Mouse (Mus musculus): ENCODE data around the gene Osbpl10.

Osbpl10 gene

GRCm38 (mm10) chr9:115034788-115035187, 56.4 kb downstream of the Osbpl10 start:
- DNase-seq: no peak

DNA sequence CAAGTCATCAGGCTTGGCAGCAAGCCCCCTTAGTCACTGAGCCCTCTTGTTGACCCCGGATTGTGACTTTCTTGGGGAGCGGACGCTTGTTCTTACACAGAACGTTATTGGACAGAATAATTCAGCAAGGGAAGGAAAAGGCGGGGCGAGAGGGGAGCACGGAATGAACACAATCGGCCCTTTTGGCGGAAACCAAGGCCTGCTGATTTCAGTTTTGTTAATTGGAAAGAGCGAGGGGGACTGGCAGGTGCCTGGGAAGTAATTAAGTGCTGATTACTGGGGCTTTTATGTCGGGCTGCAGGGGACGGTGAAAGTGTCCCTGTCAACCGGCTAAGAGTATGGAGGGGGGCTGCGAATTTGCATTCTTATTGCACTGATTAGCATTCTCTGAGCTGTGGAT, 59.8 kb downstream of the Osbpl10 start:
- DNase-seq: no peak

DNA sequence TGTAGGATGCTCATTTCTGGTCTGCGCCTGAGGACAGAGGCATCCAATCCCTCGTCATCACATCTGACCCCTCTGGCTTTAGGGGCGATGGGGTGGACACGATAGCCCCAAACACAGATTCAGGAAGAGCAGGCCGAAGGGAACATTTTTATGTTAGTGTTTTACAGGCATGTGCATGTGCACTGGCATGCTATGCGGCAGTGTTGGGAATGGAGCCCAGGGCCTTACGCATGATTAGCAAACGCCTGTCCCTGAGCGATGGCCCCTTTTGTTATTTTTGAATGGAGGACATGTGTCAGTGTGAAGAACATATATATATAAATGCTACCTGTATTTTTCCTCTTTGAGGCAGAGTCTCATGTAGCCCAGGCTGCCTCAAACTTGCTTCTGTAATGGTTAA, 60.3 kb downstream of the Osbpl10 start:
- no peak for DNase-seq

- no peak for DNase-seq
Observed at GRCm38 (mm10) chr9:115039245-115039644, 60.9 kb downstream of the Osbpl10 start.

GRCm38 (mm10) chr9:115042571-115042970, 64.2 kb downstream of the Osbpl10 start:
- DNase-seq: no peak

DNA sequence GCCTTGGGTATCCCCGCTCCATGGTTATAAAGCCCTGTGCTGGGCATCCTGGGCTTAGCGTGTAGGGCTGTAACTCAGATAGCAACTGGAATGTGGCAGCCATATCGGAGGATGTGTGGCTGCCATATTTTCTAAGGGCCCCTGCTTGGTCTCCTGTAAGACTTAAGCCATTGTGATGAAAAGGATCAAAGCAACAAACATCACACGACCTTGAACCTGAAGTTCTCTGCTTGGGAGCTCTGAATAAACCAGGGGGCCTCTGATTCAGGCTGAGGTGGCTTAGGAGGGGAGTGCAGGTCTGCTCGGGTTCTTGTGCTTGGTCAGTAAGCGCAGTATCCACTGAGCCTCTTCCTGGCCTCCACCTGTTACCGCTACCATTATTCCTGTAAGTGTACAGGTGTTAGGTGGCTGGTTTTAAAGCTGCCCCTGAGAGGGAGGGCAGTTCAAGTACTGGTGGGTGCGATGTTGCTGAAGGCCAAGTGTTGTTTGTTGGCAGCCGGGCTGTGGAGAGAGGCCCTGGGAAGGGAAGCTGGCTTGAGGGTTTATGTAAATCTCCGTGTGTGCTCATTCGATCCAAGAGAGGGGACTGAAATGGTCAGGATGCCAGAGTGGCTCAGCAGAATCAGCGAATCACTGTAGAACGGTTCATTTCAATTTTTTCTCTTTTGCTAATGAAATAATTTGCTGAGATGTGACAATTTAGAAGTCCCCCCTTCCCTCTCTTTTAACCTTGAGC, 64.8 kb downstream of the Osbpl10 start:
- DNase-seq: no peak

DNA sequence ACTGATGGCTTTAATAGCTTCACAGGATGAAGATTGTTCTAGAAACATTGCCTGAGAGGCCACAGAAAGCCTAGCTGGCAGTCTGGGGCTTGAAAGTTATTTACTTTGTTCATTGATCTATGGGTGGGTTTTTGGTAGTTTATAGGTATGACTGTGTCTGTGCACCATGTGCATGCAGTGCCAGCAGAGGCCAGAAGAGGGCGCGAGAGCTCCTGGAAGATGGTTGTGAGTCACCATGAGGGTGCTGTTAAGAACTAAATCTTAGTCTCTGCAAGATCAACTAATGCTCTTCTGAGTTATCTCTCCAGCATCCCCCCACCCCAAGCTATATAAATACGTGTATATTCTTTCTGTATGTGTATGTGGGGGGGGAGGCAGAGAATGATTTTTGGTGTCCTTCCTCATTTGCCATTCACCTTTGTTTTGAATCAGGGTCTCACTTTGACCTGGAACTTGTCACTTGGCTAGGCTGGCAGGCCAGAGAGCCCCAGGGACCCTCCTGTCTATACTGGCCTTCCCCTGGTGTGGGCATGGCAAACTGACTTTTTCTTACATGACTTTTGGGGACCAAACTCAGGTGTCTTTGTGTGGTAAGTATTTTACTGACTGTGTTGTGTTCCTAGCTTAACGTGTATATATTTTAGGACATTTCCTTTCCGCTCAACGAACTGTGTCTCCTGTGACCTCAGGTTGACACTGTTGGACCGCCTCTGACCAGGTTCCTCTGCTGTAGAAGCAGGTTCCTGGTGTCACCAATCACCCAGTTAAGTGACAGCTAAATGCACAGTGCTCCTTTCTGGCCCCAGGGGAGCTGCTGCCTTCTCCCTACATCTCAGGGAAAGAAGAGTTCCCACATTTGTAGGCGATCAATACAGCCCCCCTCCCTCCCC, 65.8 kb downstream of the Osbpl10 start:
- DNase-seq: peak; percentile 54

- DNase-seq: no peak
Observed at GRCm38 (mm10) chr9:115045087-115045800, 66.9 kb downstream of the Osbpl10 start.

- DNase-seq: no peak
Observed at GRCm38 (mm10) chr9:115046701-115047100, 68.3 kb downstream of the Osbpl10 start.

GRCm38 (mm10) chr9:115048340-115048739, 70.0 kb downstream of the Osbpl10 start:
- DNase-seq: no peak

DNA sequence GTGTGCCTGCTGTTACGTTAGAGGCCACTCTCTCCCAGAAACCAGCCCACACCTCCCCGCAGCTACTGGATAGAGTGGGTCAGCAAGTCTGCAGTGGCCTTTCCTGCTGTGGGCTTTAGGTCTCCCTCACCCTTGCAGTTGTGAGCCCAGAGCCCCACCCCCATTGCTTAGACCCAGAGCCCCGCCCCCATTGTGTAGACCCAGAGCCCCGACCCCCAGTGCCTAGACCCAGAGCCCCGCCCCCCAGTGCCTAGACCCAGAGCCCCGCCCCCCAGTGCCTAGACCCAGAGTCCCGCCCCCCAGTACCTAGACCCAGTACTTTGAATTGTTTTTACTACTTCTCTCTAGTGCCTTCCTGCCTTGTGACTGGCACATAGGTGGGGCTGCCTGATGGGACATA, 70.5 kb downstream of the Osbpl10 start:
- no peak for DNase-seq

DNA sequence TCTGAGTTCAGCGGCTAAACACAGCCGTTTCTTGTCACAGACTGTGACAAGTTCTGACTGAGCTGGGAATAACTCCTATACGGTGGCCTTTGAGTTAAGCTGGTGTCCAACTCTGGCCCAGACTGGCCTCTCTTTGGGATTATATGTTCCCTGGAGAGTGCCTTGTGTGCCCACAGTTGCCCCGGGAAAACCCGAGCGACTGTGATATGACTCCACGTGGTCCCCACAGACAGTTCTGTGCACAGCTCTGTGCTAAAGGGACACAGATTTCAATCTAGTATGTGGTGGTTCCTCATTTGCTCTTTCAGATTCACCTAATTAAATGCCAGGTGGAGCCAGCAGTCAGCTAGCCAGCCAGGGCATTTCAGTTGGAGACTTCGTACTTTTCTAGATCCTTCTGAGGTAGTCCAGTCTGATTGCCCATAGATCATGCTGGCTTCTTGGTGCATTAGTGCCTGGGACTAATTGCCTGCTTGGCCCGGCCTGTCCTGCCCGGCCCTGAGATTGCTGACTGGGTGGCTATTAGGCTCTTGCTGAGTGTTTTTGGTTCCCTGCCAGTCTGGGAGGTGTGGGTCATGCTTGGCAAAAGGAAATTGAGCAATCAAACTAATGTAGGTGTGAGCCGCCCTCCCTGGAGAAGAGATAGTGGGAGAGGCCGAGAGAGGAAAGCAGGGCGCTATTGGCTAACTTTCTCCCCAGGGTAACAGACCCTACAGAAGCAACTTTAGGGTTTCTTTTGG, 71.8 kb downstream of the Osbpl10 start:
- no peak for DNase-seq

DNA sequence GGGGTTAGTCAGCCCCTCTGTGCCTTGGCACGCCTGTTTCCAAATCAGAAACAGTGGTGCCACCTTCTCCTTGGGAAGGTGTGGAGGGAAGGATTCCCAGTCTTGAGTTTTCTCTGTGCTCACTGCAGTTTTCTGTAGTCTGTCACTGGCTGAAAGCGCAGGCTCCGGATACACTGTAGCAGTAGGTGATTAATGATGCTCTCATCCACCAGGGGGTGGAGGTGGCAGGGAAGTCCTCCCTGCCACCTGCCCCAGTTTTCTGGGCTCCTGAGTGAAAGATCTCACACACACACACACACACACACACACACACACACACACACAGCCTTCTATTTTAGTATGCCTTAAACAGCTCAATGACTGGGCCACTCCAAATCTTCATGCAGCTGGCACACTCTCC, 73.6 kb downstream of the Osbpl10 start:
- no peak for DNase-seq

GRCm38 (mm10) chr9:115053779-115054178, 75.4 kb downstream of the Osbpl10 start:
- DNase-seq: no peak

DNA sequence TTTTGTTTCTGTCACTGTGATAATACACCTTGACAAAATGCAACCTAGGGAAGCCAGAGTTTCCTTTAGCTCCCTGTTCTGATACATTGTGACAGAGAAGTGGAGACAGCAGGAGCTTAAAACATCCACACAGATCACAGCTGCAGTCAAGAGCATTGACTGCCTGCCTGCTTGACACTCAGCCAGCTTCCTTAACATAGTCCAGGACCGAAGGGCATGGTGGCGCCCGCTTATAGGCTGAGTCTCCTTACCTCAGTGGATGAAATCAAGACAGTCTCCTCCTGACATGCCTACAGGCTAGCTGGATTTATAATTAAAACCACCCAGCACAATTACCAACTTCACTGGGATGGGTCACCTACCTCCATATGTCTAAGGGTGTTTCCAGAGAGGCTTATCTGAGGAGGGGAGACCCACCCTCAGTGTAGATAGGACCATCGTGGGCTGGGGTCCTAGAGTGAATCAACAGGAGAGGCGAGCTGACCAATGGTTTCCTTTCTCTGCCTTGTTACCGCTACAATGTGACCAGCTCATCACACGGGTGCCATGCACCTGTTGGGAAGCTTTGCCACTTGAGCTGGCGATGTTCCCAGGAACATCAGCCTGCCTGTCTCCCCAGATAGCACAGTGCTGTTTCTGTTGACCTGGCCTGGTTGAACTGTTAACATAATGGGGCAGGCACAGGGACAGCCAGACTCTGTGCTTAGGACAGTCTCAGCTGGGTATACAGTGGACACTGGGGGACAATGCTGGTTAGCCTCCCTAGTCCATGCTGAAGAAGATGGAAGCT, 76.9 kb downstream of the Osbpl10 start:
- DNase-seq: no peak

GRCm38 (mm10) chr9:115058806-115059205, 80.4 kb downstream of the Osbpl10 start:
- no peak for DNase-seq

DNA sequence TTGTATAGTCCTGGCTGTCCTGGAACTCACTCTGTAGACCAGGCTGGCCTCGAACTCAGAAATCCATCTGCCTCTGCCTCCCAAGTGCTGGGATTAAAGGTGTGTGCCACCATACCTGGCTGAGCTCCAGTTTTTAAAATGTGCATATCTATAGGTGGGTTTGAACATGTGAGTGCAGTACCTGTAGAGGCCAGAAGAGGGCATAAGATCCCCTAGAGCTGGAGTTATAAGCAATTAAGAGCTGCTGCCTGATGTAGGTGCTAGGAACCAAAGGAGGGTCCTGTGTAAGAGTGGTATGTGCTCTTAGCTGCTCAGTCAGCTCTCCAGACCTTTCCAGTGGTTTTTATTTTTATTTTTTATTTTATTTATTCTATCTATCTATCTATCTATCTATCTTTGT, 86.5 kb downstream of the Osbpl10 start:
- DNase-seq: no peak

DNA sequence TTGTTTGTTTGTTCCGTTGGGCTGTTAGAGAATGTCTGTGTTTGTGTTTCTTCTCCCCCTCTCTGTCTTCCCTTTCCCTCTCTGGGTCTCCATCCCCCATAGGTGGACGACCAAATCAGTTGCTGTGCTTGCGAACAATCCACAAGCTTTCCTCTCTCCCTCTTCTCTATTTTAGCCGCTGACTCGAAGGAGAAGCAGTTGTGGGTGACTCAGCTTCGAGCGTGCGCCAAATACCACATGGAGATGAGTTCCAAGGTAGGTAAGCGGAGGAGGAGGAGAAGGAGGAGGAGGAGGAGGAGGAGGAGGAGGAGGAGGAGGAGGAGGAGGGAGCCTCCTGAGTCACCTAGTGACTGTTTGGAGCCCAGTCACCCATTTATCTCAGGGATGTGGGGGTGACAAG, 88.7 kb downstream of the Osbpl10 start:
- DNase-seq: no peak

DNA sequence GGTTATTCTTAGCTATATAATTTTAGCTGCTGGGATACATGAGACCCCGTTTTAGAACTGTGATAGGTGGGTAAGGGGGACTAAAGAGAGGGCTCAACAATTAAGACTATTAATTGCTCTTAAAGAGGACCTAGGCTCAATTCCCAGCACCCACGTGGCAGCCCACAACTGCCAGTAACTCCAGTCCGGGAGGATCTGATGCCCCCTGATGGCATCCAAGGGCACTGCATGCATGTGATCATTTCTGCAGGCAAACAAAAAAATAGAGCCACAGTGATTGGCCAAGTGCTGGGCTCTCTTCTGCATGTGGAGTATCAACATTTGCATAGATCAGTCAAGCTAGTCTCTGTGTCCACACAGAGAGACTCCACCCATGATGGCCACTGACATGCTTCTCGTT, 96.8 kb downstream of the Osbpl10 start:
- DNase-seq: no peak

GRCm38 (mm10) chr9:115088295-115088993, 110.1 kb downstream of the Osbpl10 start:
- peak; percentile 55 for DNase-seq

DNA sequence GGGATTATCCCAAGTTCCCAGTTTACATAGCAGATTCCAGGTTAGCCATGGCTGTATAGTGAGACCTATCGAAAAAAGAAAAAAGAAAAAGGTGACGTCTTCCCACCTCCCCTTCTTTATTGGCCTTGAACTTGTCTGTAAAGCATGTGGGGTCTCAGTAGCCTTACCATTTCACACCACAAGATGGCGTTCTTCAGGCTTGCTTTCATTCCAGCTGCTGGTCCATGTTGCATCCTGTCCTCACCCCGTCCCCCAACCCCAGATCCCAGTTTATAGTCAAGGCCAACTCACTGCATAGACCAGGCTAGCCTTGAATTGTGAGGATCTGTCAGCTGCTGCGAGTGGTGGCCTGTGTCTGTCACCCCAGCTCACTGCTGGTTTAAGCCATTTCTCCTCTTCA, 111.3 kb downstream of the Osbpl10 start:
- no peak for DNase-seq
